Mouse (Mus musculus): Measurements from ENCODE around the gene Wipf2. TPM values are rescaled to one million over a fixed set of nuclear protein-coding genes. Genes with fewer than 3 reads are reported as not detected.

The Wipf2 gene
- total RNA-seq, 2 experiments from 2014 or later = 12.6 to 14.1 TPM

- DNase-seq = no peak
These were observed 8.8 kb upstream of the Wipf2 start for GRCm38 (mm10) chr11:98854659-98855058.

- peak; percentile 95 for DNase-seq
These were observed 4.4 kb upstream of the Wipf2 start for GRCm38 (mm10) chr11:98858759-98859731.

GRCm38 (mm10) chr11:98863751-98864429 lies 452 bp downstream of the Wipf2 start:
- peak; percentile 62 for DNase-seq

GRCm38 (mm10) chr11:98867293-98867692 lies 3.9 kb downstream of the Wipf2 start:
- no peak for DNase-seq

GRCm38 (mm10) chr11:98869906-98870305 lies 6.5 kb downstream of the Wipf2 start:
- no peak for DNase-seq

DNA sequence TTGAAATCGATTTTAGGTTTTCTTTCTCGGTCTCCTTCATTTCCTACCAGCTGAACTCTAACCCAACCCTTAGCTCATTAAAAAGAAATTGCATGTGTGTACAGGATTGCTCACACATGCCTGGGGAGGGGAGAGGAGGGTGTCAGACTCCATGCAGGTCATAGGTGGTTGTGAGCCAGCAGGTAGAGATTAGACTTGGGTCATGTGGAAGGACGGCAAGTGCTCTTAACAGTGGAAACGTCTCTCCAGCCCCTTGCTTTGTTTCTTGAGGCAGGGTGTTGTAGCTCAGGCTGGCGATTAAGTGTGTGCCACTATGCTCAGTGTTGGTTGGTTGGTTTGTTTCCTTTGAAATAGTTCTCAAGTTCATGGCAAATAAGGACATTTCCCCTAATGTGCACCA lies 7.4 kb downstream of the Wipf2 start:
- DNase-seq = no peak

- no peak for DNase-seq
These were observed 8.0 kb downstream of the Wipf2 start for GRCm38 (mm10) chr11:98871416-98871815.

DNA sequence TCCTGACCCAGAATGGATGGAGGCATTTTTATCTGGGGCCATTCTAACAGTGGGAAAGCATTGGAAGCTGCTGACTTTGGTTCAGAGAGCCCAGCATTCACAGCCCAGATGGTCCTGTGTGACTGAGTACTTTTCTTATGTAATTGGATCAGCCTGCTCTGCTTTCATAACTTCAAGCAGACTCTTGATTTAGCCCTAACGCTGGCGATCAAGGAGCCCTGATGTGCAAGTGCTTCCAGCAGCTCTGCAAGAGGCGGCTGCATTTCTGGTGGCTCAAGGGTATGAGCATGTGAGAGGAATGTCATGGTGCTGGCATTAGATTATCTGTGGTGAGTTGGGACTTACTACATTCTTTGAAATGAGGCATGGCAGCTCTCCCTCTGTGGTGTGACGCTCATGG lies 8.6 kb downstream of the Wipf2 start:
- peak; percentile 43 for DNase-seq

DNA sequence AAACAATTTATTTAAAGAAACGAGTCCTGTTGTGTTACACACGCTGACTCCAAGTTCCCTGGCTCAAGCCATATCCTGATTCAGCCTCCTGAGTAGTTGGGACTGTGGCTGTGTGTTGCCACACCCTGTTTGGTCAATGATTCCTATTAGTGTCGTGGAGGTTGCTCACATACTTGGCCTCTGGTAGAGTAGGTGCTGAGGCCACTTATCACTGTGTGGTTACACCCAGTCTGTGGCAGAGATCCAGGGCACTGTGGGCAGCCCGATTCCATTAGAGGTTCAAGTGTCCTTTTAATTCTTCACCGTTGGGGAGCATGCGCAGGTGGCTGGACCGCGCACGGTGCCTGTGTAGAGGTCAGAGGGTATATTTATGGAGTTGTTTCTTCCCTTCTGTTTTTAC lies 10.5 kb downstream of the Wipf2 start:
- DNase-seq = peak; percentile 69

- DNase-seq = no peak
These were observed 13.6 kb downstream of the Wipf2 start for GRCm38 (mm10) chr11:98877001-98877400.

DNA sequence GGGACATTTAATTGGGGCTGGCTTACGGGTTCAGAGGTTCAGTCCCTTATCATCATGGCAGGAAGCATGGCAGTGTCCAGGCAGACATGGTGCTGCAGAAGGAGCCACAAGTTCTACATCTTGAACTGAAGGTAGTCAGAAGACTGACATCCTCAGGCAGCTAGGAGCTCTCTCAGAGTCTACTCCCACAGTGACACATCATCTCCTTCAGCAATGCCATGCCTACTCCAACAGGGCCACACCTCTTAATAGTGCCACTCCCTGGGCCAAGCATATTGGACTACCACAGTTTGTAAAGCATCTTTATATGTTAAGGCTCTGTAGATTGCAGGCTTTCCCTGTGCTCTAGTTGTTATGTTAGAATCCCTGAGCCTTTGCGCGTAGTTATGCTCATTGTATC lies 24.3 kb downstream of the Wipf2 start:
- no peak for DNase-seq

GRCm38 (mm10) chr11:98889077-98889476 lies 25.6 kb downstream of the Wipf2 start:
- no peak for DNase-seq

DNA sequence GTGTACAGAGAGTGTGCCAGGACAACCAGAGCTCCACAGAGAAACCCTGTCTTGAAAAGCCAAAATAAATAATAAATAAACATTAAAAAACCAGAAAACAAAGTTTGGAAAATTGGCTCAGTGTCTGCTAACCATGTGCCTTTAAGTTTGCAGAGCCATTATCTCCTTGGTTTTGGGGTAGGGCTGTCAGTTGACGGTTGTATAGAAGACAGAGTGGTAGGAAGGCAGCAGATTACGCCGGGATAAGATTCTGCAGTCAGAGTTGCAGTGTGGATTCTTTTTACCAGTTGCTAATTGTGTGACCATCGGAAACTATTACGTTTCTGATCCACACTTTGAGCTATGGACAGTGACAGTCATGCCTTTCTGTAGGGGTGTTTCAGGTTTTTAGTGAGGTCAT lies 26.5 kb downstream of the Wipf2 start:
- DNase-seq = no peak

DNA sequence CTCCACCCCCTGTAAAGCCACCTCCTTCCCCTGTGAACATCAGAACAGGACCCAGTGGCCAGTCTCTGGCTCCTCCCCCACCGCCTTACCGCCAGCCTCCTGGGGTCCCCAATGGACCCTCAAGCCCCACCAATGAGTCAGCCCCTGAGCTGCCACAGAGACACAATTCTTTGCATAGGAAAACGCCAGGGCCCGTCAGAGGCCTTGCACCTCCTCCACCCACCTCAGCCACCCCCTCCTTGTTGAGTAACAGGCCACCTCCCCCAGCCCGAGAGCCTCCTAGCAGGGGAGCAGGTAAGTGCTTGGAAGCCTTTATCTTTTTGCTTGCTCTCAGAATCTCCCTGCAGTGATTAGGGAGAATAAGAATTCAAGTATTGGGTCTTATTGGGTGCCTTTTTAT lies 29.0 kb downstream of the Wipf2 start:
- no peak for DNase-seq

DNA sequence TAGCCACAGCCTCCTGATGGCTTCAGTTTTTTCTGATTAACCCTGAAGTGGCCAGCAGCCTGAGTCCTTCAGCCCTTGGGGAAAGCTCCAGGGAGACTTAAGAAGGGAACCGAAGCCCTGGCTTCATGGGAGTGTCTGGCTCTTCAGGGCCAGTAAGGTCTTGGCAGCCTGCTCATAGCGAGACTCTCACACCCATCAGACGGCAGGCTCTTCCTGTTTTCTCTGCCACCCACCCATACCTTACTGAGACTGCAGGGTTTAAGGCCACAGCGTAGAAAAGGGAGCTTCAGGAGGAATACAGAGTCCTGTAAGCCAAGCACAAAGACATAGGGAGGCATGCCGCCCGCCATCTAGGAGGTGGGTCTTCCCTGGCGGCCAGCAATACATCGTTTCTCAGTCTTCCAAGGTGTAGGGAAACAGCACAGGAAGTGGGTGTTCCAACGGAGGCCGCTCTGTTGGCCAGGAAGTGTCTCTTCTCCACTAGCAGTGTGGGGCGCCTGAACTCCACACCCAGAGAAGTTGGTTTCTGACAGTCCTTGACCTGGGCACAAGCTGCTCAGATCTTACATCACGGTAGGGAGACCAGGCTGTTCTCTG lies 37.2 kb downstream of the Wipf2 start:
- no peak for DNase-seq

DNA sequence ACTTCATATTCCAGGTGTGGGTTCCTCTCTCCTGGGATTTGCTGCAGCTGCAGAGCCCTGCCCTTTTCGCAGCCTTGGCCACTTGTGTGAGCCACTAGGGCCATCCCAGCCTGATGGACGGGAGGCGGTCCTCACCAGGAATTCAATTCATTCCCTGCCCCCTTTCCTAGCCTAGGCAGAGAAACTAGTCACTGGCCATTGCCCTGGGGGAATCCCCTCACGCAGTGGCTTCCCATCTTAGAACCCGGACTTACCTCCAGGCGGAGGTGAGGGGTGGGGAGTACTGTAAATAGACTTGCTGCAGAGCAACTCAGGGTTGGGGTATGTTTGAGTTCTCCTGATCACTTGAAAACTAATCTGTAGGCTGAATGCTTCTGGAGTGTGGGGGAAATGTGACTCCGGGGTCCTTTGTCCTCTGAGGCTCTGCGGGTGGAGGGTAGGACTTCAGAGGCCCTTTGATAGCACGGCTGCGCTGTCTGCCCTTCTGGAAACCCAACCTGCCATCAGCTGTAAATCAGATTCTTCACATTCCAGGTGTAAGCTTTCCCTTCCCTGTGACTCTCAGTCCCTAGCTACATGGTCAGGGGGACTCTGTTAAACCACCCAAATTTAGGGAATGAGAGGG lies 39.3 kb downstream of the Wipf2 start:
- DNase-seq = no peak

GRCm38 (mm10) chr11:98904577-98904976 lies 41.1 kb downstream of the Wipf2 start:
- DNase-seq = no peak

GRCm38 (mm10) chr11:98905033-98905432 lies 41.6 kb downstream of the Wipf2 start:
- no peak for DNase-seq

- no peak for DNase-seq
These were observed 42.1 kb downstream of the Wipf2 start for GRCm38 (mm10) chr11:98905583-98905982.

GRCm38 (mm10) chr11:98907063-98907436 lies 43.6 kb downstream of the Wipf2 start:
- no peak for DNase-seq

- peak; percentile 98 for DNase-seq
These were observed 44.2 kb downstream of the Wipf2 start, which contains the start of gene Cdc6 for GRCm38 (mm10) chr11:98907437-98908173. Gene Cdc6, plus strand, starts transcription at chr11:98907801.

DNA sequence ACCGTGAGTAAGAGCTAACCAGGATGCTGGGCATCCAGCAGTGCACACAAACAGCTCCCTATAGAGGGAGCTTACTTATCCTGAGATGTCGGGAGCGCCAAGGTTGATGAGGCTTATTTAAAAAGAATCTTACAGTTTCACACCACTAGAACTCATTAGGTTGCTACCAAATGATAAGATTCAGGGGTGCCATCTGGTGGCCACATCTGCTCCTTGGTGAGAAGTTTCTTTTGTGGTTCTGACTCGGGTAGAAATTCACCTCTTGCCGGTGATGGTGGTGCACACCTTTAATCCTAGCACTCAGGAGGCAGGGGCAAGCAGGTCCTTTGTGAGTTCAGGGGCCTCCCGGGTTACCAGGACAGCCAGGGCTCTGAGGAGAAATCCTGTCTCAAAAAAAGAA lies 46.2 kb downstream of the Wipf2 start:
- DNase-seq = peak; percentile 77
